Mouse (Mus musculus): Measurements from ENCODE around the gene Vmn1r208.
"Not testable (repeated sequence)": the region's sequence is repeated elsewhere in the genome, so short reads cannot be mapped to it uniquely, and the experiment has no call there.

The Vmn1r208 gene

GRCm38 (mm10) chr13:22777300-22777699 is at the start of gene Vmn1r208:
Gene Vmn1r208, minus strand, starts transcription at chr13:22777400.
- not testable (repeated sequence) for DNase-seq (ENCODE audit: low spot score in 2 of 2)

DNA sequence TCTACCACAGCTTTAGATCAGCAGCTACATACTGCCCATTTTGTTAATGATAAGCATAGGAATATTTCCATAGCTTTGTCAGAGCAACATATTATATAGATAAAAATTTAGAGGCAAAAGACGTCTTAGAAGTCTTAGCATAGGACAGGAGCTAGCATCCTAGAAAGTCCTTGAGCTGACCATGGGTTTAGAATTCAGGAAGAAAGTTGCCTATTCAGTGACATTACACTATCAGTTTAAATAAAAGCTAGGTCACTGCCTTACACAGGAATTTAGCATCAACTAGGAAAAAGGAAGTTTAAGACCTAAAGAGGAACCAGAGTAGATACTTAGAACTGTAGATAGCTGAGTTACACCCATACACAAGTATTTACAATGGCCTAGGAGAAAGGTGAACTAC is 44.4 kb upstream of the Vmn1r208 start:
- DNase-seq (ENCODE audit: low spot score in 2 of 2) = not testable (repeated sequence)

- DNase-seq (ENCODE audit: low spot score in 2 of 2) = not testable (repeated sequence)
These were observed 32.4 kb upstream of the Vmn1r208 start, which contains the start of gene Vmn1r209 for GRCm38 (mm10) chr13:22809582-22809981. Gene Vmn1r209, minus strand, starts transcription at chr13:22809682.

DNA sequence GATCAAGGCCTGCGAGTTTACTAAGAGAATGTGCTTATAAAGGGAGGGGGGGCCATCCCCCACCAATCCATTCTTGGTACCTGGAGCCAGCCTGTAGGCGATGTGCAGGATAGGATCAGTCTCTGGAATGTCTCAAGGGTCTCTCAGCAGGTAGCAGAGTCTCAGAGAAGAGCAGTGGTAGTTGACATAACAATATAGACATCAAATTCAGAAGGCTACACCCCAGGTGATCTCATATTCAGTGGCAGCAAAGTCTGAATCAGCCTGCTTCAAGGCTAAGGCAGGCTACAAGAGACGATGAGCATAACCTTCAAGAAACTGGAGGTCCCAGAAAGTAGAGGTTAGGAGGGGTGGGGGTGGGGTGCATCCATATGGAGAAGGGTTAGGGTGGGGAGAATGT is 10.9 kb upstream of the Vmn1r208 start:
- DNase-seq (ENCODE audit: low spot score in 2 of 2) = not testable (repeated sequence)

DNA sequence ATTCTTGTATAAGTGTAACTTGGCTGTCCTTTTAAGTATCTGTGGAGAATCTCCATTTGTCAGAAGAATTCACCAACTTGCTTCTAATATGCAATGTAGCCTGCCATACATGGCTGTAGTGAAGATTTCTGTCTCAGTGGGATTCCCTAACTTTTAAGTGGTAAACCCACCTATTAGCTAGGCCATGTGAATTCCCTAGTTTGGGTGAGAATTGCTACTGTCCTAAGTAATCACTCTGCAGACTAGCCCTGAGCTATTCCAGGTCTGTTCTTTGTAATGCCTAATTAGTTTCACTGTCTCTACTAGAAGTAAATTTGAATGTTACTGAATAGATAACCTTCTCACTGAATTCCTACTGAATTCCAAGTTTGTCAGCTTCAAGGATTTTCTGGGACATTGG is 7.0 kb upstream of the Vmn1r208 start:
- DNase-seq (ENCODE audit: low spot score in 2 of 2) = not testable (repeated sequence)

GRCm38 (mm10) chr13:22771592-22771991 is 5.6 kb downstream of the Vmn1r208 start:
- not testable (repeated sequence) for DNase-seq (ENCODE audit: low spot score in 2 of 2)

DNA sequence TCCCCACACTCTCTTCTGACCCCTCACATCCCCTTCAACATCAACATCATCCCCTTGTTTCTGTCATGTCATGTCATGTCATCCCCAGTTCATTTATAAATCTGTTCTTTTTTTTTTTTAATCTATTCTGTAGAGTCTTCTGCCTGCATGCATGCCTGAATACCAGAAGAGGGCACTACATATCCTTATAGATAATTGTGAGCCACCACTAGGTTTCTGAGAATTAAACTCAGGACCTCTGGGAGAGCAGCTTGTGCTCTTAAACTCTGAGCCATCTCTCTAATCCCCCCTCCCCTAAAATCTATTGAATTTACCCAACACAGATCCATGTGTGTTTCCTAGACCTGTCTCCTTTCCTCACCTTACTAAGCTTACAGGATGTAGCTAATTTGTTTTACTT is 29.7 kb downstream of the Vmn1r208 start:
- no peak for DNase-seq (ENCODE audit: low spot score in 2 of 2)

- DNase-seq (ENCODE audit: low spot score in 2 of 2) = not testable (repeated sequence)
These were observed 47.7 kb downstream of the Vmn1r208 start, which contains the start of gene Vmn1r207-ps for GRCm38 (mm10) chr13:22729529-22729928. Gene Vmn1r207-ps, minus strand, starts transcription at chr13:22729629.
